Mouse (Mus musculus) c-Kit-negative CD71-positive TER-119-positive erythroid progenitor cells, embryonic 14.5 days (primary cell): Measurements from ENCODE around the gene Olfr828.

Experiments used
- DNase-seq: peaks from one replicate; pipeline ENCODE4 v3.0.0-alpha.2; 2013; ENCODE audit warnings: low read depth, low spot score

Olfr828 gene

DNA sequence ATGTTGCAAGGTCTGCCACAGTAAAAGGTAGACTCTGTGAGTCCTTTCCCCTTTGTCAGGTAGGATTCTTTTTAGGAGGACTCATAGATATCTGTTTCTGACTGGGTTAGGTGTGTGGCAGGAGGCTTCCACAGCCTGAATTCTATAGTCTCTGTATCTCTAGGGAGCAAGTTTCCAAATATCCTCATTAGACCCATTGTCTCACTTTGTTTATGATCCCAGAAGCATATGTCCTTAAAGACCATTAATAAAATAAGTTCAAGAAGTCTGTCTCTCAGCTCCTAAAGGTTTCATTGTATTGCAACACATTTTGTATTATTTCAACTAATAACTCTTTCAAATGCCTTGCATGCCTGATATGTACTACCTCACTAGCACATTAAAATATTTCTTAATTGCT lies at the start of gene Olfr828:
Gene Olfr828 (minus strand): TSS at position 101 of the 400 bp plus-strand sequence.
- DNase-seq, result no peak

GRCm38 (mm10) chr9:18854633-18855032 lies 35.3 kb upstream of the Olfr828 start, which contains the start of gene Olfr829:
TSS of gene Olfr829 (plus strand) at chr9:18854933.
- DNase-seq, result no peak

DNA sequence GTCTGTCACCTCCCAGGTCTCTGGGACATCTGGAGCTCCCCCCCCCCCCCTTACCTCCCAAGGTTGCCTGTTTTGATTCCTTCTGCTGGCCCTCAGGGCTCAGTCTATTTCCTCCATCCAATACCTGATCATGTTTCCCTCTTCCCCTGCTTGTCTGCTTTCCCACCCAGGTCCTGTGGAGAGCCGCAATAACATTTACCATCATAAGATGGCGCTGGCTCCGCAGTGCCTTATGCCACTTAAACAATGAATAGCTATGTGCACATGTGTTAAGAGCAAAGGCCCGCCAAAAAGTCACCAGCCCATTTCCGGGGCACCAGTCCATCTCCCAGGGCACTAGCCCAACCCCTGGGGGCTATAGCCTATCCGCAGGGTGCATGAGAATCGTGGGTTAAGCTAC lies 34.0 kb downstream of the Olfr828 start:
- no peak for DNase-seq

GRCm38 (mm10) chr9:18779476-18779875 lies 39.9 kb downstream of the Olfr828 start:
- no peak for DNase-seq

DNA sequence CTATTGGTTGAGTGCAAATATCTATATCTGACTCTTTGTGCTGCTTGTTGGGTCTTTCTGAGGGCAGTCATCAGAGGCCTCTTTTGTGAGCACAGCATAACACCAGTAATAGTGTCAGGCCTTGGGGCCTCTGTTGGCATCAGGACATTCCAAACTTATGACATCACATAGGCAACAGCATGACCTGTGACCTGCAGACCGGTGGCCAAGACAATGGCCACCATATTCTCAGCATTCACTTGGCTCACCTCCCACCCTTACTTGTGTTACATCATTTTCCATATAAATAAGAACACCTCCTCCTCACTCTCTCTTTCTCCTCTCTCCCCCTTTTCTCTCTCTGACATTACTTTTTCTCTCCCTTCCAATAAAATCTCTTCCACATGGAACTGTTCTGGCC lies 40.3 kb downstream of the Olfr828 start:
- DNase-seq, result no peak
